Mouse (Mus musculus) olfactory bulb, adult 2 months (tissue): Measurements from ENCODE around the gene D11Wsu47e.

ENCODE experiments used
- CTCF ChIP-seq: fragments of 200-500 bp; IDR thresholded peaks from 2 replicates; pipeline ENCODE4 v1.5.1; 2012; ENCODE audit warnings: low read depth, mild to moderate bottlenecking, low read length, moderate library complexity; ENCODE audit not compliant: insufficient read depth
- POLR2A ChIP-seq: fragments of 200-500 bp; IDR thresholded peaks from 2 replicates; pipeline ENCODE4 v1.6.1; 2012; ENCODE audit warnings: mild to moderate bottlenecking, low read depth, low read length, moderate library complexity; ENCODE audit not compliant: insufficient read depth

DNA sequence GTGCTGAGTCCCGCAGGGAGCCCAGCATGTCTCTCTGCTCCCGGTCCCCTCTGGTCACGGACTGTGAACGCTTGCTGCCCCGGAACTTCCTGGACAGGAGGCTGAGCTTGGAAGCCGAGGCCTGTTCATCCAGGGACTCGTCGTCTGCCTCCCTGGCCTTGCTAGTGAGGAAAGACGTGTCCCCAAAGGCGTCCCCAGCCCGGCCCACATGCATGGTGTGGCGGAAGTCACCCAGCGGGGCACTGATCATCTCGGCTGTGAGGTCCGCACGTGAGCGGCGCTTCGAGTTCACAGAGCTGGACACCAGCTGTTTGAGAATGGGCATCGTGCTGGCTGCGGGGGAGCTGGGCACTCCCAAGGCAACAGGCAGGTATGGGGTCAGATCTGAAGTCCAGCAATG lies 45.0 kb downstream of the D11Wsu47e start:
- TF ChIP-seq POLR2A (no peak), CTCF (no peak)
